Mouse (Mus musculus) heart, postnatal 10 days (tissue): ENCODE measurements around the gene Chrm5. TPM values are rescaled to one million over a fixed set of nuclear protein-coding genes. Genes with fewer than 3 reads are reported as not detected.

Source experiments
- DNase-seq, 2 experiments: peaks; one replicate each; pipeline ENCODE4 v3.0.0; 2021
- intact Hi-C: fragments of 180-260 bp; cut with DNase I; formaldehyde crosslinking; loops from one replicate; pipeline ENCODE4 v1.15.1; 2025
- total RNA-seq, 2 experiments: library from RNA; stranded (reverse); gene quantifications; 2 replicates each; pipeline ENCODE4 v1.2.3; 2021

Gene Chrm5
- total RNA-seq, 2 experiments from 2014 or later = not detected

DNA sequence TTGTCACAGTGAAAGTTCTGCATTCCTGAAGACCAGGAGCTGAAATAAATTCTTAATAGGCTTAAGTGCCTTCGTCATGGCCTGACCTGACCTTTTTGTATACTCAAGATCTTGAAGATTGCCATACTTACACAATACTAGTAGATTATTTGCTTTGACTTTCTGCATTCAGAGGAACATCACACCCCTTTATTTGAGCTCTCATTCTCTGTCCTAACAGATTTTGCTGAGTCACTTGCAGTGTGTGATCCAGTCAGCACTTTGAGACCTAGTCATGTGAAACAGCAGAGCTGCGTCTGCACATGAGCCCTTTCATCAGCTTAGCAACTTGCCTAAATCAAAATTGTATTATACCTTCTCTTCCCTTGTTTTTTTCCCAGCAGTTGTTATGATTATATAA, 47.2 kb downstream of the Chrm5 start:
- intact Hi-C loops = no loop called here
- no peak for DNase-seq

DNA sequence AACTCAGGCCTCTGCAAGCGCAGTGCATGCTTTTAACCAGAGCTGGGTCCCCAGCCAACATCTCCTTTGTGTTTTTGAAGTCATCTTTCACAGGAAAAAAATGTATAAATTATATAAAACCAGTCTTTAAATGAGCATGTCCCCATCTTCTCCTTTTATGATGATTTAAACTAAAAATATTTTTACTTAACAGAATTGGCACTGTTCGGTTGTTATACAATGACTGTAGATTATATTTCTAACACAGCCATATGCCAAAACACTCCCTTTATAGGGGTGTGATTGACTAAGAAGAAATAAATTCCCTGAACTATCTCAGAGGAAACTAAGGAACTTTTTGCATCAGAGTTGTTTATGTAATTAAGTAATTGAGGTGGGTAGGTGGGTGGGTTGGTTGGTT, 48.0 kb downstream of the Chrm5 start:
- no peak for DNase-seq
- intact Hi-C loops = no loop called here

- no peak for DNase-seq
- intact Hi-C loops = no loop called here
Observed at GRCm38 (mm10) chr2:112430403-112430802, 50.2 kb downstream of the Chrm5 start.

GRCm38 (mm10) chr2:112429665-112430064, 50.9 kb downstream of the Chrm5 start:
- intact Hi-C loops = no loop called here
- no peak for DNase-seq

Other genes starting within 250 kb of the Chrm5 start
- gene Lpcat4, start 241.3 kb downstream of the Chrm5 start, total RNA-seq = 1 to 10 TPM; 5.8 to 6.0 TPM
- gene Nutm1, start 221.5 kb downstream of the Chrm5 start, total RNA-seq = not detected
- gene Nop10, start 218.8 kb downstream of the Chrm5 start, total RNA-seq = 10 to 100 TPM; 63.9 to 67.6 TPM
- 10 to 100 TPM; 37.1 to 43.3 TPM for gene Slc12a6, start 214.9 kb downstream of the Chrm5 start, total RNA-seq
- gene Gm21985, start 214.5 kb downstream of the Chrm5 start, total RNA-seq = 1 to 10 TPM in 1 of 2 experiments, under 1 TPM in 1; 0.31 to 1.3 TPM
- gene Emc4, start 112.7 kb downstream of the Chrm5 start, total RNA-seq = 10 to 100 TPM; 66.9 to 71.3 TPM
- gene Katnbl1, start 101.6 kb downstream of the Chrm5 start, total RNA-seq = 10 to 100 TPM in 1 of 2 experiments, 1 to 10 TPM in 1; 9.4 to 10.8 TPM
- gene Emc7, start 25.8 kb downstream of the Chrm5 start, total RNA-seq = 10 to 100 TPM; 15.5 to 16.8 TPM
- 10 to 100 TPM; 14.4 to 15.8 TPM for gene Aven, start 12.2 kb upstream of the Chrm5 start, total RNA-seq